Mouse (Mus musculus): ENCODE measurements at regions not wholly inside any gene's neighbourhood (a gene's known extent, or its start where the extent isn't known, plus 50 kb on each side); places are given as distances from the start of the nearest gene placed in this dataset.

DNA sequence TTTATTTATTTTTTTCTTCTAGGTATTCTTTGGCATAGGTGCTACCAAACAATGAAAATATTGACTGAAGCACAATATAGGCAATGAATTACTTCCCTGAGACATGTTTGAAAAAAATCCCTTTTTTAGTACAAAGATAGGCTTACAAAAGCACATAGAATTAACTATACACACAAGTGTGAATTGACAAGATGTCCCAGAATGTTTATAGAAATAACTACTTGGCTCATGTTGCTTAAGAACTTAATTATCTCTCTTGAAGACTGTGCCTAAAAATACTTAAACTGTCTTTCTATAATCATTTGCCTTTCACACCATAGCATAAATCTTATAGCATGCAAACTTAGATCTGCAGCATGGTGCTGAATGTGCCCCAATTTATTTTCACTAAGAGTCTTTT, 96.3 kb upstream of the Abcb5 start:
- TF ChIP-seq CTCF (IDR thresholded peaks at IDR 0.05; ENCODE audit: extremely low read depth, insufficient read depth, insufficient read length, insufficient replicate concordance): no peak
- no peak for TF ChIP-seq POLR2A (IDR thresholded peaks at IDR 0.05; ENCODE audit: low read depth, low read length)
